Mouse (Mus musculus): ENCODE data around the gene 1700086D15Rik.

1700086D15Rik gene

DNA sequence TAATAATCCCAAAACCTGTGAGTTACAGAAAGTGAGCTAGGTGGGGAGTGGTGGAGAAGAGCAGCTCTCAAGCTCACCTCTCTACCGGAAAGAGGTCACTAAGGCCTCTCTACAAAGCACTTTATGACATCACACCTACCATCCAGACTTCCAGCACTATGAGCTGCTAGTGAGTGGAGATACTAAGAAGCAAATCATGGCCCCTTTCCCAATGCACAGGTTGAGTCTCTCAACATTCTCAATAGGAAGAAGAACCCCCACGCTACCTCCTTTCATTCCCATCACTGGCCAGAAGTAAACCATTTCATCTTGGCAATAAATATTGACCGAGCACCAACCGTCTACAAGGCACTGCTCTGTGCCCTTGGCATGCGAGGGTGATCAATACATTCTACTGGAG, at the start of gene 1700086D15Rik:
TSS of gene 1700086D15Rik (minus strand) at position 101 of the 400 bp plus-strand sequence.
- no peak for DNase-seq (ENCODE audit: low spot score in 2 of 2)

DNA sequence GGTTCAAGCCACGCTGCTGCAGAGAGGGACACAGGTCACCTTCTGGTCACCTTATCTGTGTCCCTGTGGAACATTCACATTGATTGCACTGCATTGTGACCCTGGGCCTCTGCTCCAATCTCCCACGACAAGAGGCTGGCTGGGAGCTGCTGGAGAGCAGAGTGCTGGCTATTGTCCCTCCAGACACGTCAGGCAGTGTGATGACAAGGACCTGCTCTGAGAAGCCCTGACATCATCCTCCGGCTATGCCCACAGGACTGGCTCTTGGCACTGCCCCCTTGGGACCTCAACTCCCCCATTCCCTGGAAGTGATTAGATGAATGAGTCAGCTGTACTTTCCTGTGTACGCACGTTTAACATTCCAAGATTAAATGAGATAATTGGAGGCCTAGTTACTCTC, 49.8 kb upstream of the 1700086D15Rik start:
- no peak for DNase-seq (ENCODE audit: low spot score in 2 of 2)

DNA sequence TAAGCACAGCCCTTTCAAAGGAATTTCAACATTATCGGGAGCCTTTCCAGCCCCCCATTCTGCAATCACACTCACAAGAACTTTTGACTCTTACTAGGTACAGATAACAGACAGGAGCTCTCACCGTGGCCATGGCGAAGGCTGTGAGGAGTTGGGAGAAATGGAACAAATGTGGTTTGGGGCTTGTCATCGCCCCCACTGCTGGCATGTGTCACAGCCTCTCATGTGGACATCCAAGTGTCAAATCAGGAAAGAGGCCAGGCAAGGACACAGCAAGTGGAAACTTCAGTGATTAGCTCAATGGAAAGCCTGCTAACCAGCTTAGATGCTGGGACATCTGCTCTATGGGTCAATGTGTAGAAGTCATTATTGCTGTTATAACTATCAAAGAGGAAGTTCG, 45.6 kb upstream of the 1700086D15Rik start:
- DNase-seq (ENCODE audit: low spot score in 2 of 2): no peak

- DNase-seq (ENCODE audit: low spot score in 2 of 2): no peak
Measured at GRCm38 (mm10) chr11:65204651-65205050, 45.0 kb upstream of the 1700086D15Rik start.

GRCm38 (mm10) chr11:65203020-65203419, 43.3 kb upstream of the 1700086D15Rik start:
- DNase-seq (ENCODE audit: low spot score in 2 of 2): no peak

DNA sequence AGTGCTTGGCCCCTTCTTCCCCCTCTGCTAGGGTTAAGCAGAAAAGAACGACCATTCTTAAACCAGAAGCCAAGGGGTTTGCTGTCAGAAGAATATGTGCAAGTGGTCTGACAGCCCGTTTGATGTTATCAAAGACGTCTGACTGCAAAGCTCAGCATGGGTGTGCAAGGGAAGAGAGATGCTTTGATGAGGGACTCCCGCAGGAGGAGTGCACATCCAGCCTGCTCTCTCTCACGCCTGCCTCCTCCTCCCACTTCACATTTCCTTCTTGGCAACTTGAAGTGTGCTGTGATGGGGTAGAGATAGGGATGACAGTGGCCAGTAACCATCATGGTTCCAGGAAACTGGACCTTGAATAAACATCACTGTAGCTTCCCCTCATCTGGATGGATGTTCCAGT, 42.5 kb upstream of the 1700086D15Rik start:
- DNase-seq (ENCODE audit: low spot score in 2 of 2): no peak

- DNase-seq (ENCODE audit: low spot score in 2 of 2): no peak
Measured at GRCm38 (mm10) chr11:65198026-65198425, 38.3 kb upstream of the 1700086D15Rik start.

DNA sequence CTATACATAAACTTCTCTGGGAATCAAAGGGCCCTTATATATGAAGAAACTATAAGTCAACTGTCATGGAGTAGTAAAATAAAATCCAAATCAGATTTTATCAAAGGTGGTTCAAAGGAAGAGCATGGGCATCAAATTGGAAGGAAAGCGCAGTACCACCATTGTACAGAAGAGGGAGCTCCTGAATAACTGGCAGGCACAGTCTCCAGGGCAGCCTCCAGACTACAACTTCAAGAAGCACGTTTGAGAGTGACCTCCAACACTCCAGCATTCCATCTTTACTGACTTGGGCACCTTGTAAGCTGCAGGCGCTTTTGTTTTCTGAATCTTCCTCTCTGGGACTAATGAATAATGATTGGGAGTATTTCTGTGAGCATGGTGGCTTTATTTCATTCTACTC, 37.6 kb upstream of the 1700086D15Rik start:
- DNase-seq (ENCODE audit: low spot score in 2 of 2): no peak

DNA sequence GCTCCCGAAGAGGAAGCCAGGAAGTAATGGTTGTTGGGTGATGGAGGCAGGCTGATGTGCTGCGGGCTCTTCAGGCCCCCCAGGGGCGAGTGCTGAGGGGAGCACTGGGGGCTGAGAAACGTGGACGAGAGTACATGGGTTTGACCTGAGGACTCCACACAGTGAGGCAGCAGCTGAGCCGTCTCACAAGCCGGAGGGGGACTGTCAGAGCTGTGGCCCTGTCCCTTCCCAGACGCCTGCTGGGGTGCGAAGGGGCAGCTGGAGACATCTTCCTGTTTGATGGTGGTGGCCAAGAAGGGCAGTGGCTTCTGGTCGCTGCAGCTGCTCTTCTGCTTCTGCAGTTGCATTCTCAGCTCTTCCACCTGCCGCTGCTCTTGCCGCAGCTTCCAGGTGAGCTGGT, 27.3 kb upstream of the 1700086D15Rik start:
- no peak for DNase-seq (ENCODE audit: low spot score in 2 of 2)

DNA sequence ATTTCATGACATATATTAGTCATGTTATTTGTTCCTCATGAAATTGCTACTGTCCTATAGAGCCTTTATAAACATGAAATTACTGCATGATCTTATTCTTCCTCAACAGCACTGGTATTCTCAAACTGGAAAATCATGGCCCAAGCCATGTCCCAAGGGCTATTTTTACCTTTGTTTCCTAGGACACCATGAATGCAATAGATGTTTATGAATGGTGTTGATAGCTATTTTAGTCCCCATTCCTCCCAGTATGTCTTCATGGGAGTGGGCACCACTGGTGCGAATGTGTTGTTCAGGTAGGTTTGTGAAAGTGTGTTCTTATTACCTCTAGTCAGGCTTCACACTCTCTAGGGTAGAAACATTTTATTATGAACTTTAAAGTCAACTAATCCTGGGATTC, 25.4 kb upstream of the 1700086D15Rik start:
- no peak for DNase-seq (ENCODE audit: low spot score in 2 of 2)

DNA sequence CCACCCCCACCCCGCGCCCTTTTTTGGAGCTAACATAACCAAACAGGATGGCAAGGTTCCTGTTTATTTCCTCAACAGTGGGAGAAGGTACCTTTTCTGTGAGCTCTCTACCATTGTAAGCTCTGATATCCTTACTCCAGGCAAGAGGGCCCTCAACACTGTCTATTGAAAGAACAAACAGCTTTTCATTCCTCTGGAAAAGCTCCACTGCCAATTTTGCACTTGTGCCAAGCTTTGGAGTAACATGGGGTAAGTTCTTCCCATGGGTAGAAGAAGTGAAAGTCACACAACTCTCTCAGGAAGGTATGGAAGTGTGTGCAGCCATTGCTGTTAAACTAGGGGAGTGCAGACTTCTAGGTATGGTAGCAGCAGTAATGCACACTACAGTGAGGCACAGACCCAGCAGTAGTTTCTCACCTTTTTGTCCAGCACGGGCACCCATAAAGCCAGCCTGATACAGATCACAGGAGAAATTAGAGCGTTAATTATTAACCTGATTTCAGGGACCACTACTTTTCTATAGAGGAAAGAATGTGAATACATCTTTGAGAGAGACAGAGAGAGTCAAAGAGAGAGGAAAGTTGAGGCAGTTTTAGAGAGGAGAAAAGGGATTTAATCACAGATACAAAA, 10.5 kb upstream of the 1700086D15Rik start:
- no peak for DNase-seq (ENCODE audit: low spot score in 2 of 2)

DNA sequence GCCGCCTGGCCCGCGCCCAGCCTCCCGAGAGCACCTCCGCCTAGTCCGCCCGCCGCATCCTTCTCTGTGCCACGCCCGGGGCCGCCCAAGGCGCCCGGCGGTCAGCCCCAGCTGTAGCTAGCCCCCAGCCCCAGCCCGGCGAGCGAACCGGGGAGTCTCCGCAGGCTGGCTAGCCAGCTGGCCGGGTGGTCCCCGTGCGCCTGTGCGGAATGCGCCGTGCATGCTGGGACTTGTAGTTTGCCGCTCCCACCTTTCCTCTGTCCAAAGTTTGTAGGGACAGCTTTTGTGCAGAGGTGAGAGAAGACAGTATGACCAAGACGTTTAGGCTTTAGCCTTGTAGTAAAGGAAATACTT, 3.1 kb upstream of the 1700086D15Rik start, which contains the start of gene Arhgap44:
TSS of gene Arhgap44 (minus strand) at position 195 of the 354 bp plus-strand sequence.
- no peak for DNase-seq (ENCODE audit: low spot score in 2 of 2)

- DNase-seq (ENCODE audit: low spot score in 2 of 2): no peak
Measured at GRCm38 (mm10) chr11:65161881-65162766, 2.4 kb upstream of the 1700086D15Rik start.

DNA sequence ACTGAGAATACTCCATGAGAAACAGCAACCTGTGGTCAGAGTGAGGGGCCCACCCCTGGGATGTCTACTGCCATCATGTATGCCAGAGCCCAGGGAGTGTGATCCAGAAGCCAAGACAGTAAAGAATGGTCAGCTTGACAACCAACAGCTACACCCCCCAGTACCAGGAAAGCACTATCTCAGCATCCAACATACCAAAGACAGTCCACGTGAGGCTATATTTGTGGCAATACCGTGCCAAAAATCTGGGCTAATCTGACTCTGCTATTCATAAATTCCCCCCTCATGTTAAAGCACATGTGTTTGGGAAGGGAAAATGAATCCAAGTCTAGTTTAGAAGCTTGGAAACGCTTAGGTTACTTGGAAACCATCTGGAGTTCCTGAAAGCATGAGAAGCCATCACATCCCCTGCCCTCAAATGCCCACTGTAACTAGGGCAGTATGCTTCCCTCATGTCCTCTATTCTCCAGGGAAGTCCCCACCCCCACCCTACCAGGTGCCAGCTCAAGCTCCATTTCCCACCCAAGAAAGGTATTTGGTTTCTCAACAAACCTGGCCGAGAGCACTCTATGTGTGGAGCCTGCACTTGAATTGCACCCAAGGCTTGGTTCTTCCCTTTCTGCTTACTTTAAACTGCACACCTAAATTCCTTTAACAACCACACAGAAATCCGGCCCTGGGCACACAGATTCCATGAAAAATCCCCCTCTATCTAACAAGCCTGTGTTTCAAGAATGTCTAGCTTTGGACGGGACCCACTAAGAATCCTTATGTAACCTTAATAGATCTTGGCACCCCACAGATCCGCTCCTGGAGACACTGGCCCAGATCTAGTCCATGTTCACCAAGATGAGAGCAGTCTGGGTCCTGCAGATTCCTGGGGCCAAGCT, 1.5 kb upstream of the 1700086D15Rik start:
- no peak for DNase-seq (ENCODE audit: low spot score in 2 of 2)

DNA sequence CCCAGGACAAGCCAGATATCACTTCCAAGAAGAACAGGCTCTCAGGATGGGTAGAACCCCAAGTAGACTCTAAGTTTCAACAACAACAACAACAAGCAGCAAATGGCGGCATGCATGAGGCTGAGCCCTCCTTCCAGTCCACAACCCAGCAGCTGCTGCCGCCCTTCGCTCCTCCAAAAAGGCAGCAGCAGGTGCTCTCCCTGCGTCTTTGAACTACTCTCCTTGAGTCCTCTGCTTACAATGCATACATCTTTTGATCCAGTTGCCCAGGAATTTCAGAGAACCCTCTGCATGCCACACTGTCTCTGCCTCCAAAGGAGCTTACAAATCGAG, 1.1 kb downstream of the 1700086D15Rik start:
- DNase-seq (ENCODE audit: low spot score in 2 of 2): no peak

DNA sequence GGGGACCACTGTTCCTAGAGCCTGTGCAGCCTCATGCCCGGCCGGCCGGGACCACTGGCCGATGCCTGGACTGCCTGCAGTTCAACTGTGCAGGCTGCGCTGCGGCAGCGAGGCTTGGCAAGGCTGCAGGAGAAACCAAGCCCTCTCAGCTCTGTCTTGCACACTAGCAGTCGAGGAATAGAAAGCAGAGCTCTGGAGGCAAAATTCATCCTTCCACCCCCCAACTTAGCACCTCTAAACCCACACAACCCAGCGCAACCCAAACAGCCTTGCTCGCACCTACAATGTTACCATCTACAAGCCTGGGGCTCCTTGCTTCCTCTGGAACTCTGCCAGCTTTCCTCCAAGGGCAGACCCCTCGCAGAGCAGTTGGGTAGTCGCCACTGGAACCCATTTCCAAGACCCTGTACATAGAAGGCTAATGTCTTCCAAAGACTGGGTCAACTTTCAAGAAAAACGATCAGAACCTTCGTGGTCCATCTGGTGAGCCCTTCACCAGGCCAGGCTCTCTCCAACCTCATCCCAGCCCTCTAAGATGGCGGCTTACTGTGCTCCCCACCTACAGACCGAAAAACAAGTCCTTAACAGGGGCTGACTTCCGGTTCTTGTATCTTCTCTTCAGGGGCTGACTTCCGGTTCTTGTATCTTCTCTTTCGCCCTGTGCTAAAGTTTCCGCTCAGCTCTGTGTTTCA, 1.6 kb downstream of the 1700086D15Rik start:
- no peak for DNase-seq (ENCODE audit: low spot score in 2 of 2)

GRCm38 (mm10) chr11:65153006-65153405, 6.7 kb downstream of the 1700086D15Rik start:
- DNase-seq (ENCODE audit: low spot score in 2 of 2): no peak

- DNase-seq (ENCODE audit: low spot score in 2 of 2): no peak
Measured at GRCm38 (mm10) chr11:65148441-65148840, 11.2 kb downstream of the 1700086D15Rik start.

DNA sequence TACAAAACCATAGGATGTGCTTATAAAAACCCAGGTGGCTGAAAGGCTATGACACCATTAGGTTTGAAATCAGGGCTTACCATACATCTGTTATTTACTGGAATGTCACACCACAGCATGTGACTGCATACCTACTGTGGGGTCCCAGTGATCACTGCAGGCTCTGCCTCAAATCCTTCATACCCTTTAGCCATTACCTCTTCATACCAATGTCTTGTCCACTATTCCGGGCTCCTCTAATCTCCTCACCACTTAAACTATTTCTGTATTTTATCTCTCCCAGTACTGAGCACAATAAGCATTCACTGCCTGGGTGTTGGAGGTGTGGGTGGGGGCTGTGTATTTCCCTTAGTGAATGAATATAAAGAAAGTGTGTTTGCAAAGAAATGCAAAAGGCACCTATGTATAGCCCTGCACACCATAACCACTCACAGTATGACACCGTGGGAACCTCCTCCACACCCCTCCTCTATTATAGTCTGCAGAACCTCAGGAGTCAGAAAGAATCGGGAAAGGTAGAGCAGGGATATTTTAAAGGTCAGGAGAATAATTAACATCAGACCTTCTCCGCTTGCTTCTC, 16.8 kb downstream of the 1700086D15Rik start:
- no peak for DNase-seq (ENCODE audit: low spot score in 2 of 2)

GRCm38 (mm10) chr11:65139030-65139429, 20.7 kb downstream of the 1700086D15Rik start:
- DNase-seq (ENCODE audit: low spot score in 2 of 2): no peak

GRCm38 (mm10) chr11:65137145-65137652, 22.5 kb downstream of the 1700086D15Rik start:
- no peak for DNase-seq (ENCODE audit: low spot score in 2 of 2)

All from spleen, postnatal 36 days (tissue).